Comparison of ENCODE assay signal across 9 mouse cellular contexts in genomic region chr2:164592014-164592413, GRCm38 (mm10). TPM values are rescaled to one million over a fixed set of nuclear protein-coding genes. Genes with fewer than 3 reads are reported as not detected.
DNase-seq lines count a peak whose midpoint lies in the region; ATAC-seq and TF ChIP-seq lines count a peak whose summit lies in the region.
"Had no signal": no experiment of that assay in that cellular context is flagged by ENCODE, and none has a peak within 500 bp of the region (broad histone marks: within the 10 kb centered on the region; RNA-seq: fewer than 3 reads in every experiment).

No protein-coding gene starts in this region.

- H3K4me3 ChIP-seq in spleen, adult 2 months (ENCODE audit: extremely low read depth, insufficient read depth, insufficient read length): no peak overlapping the region
- H3K4me3 ChIP-seq in forebrain, embryonic 14.5 days (ENCODE audit: low read depth, low read length): no peak overlapping the region

- H3K36me3 ChIP-seq in spleen, adult 2 months (ENCODE audit: control insufficient read depth, insufficient read depth, low read length): no peaks in the 10 kb centered on the region
- H3K36me3 ChIP-seq in forebrain, embryonic 14.5 days (ENCODE audit: control insufficient read depth, insufficient read depth, low read length): no peaks in the 10 kb centered on the region

- intact Hi-C loops in left cerebral cortex, postnatal 4 days (cut with DNase I): loop anchor here (2.0 kb wide), 1 partner anchor 135 kb away; no protein-coding TSS in a partner anchor

- H3K9ac ChIP-seq in forebrain, embryonic 14.5 days (ENCODE audit: low read length): no peak overlapping the region

- no peak overlapping the region for H3K27ac ChIP-seq in spleen, adult 2 months (ENCODE audit: insufficient read depth, low read length)
- no peak overlapping the region for H3K27ac ChIP-seq in forebrain, embryonic 14.5 days (ENCODE audit: low read depth, low read length)

- H3K4me1 ChIP-seq in spleen, adult 2 months (ENCODE audit: control insufficient read depth, insufficient read depth, insufficient read length): no peaks in the 10 kb centered on the region
- no peaks in the 10 kb centered on the region for H3K4me1 ChIP-seq in forebrain, embryonic 14.5 days (ENCODE audit: control insufficient read depth, insufficient read depth, low read length)

- no peak overlapping the region for H3K4me2 ChIP-seq in forebrain, embryonic 14.5 days (ENCODE audit: low read length)

- 0 out of 2 replicates have a peak, but pooled peaks cover 1% of the 10 kb centered on the region for H3K27me3 ChIP-seq in spleen, adult 2 months (ENCODE audit: control insufficient read depth, insufficient read depth, low read length)
- H3K27me3 ChIP-seq in forebrain, embryonic 14.5 days (replicated peaks; ENCODE audit: control insufficient read depth, insufficient read depth, low read length): no peaks in the 10 kb centered on the region

- ATAC-seq in cerebellum, adult (ENCODE audit: insufficient number of reproducible peaks, low FRiP score, low TSS enrichment): no peak
- ATAC-seq in forebrain, embryonic 14.5 days: peak; percentile 40; the same call in 1 of the 2 replicates

- TF ChIP-seq POLR2A in spleen, adult 2 months (IDR thresholded peaks at IDR 0.05; ENCODE audit: low read depth, low read length): no peak

- H3K9me3 ChIP-seq in forebrain, embryonic 14.5 days (replicated peaks; ENCODE audit: control insufficient read depth, low read length): no peaks in the 10 kb centered on the region

- TF ChIP-seq CTCF in spleen, adult 2 months (IDR thresholded peaks at IDR 0.05; ENCODE audit: extremely low read depth, insufficient read depth, insufficient read length, insufficient replicate concordance): peak; percentile 11; the same call in 1 of the 2 replicates

- peak; percentile 1 for DNase-seq in cerebellum, adult 9-10 months
- DNase-seq in spleen, adult 2 months (ENCODE audit: low read depth in 1 of 2, low spot score in 2 of 2): no peak
- no peak for DNase-seq in spleen, postnatal 4 days (ENCODE audit: low spot score in 2 of 2)
- peak; percentile 80 for DNase-seq in forebrain, embryonic 14.5 days (ENCODE audit: low spot score)
- DNase-seq in left cerebral cortex, postnatal 4 days: peak; percentile 13
- DNase-seq in right cerebral cortex, postnatal 14 days: peak; percentile 24
- no peak for DNase-seq in thymus, postnatal 36 days

- 10% methylated on average over 4 of the region's 4 CpGs for WGBS in spleen, adult 2 months
- WGBS in forebrain, embryonic 14.5 days: 11% methylated on average over 4 of the region's 4 CpGs

RNA-seq across cellular contexts. Expression of gene Eppin, which starts 1.4 kb away (rescaled TPM):
- polyA plus RNA-seq in spleen, adult 2 months (2012; rRNA removed): not detected in 2 replicates
- polyA plus RNA-seq in forebrain, embryonic 14.5 days (2014; fragmentation: Nextera tagmentation; extraction: Ambion mirVana): not detected in 2 replicates
- total RNA-seq in left cerebral cortex, postnatal 4 days (2021): not detected
- polyA plus RNA-seq: large intestine, adult 2 months had no signal

RNA-seq across cellular contexts. Expression of gene Wfdc6a, which starts 6.8 kb away (rescaled TPM):
- polyA plus RNA-seq in spleen, adult 2 months (2012; rRNA removed): 0.15 and 0.21 TPM in 2 replicates
- not detected in 2 replicates for polyA plus RNA-seq in forebrain, embryonic 14.5 days (2014; fragmentation: Nextera tagmentation; extraction: Ambion mirVana)
- not detected for total RNA-seq in left cerebral cortex, postnatal 4 days (2021)
- polyA plus RNA-seq: large intestine, adult 2 months had no signal

RNA-seq across cellular contexts. Expression of gene Spint3, which starts 18.8 kb away (rescaled TPM):
- not detected in 2 replicates for polyA plus RNA-seq in spleen, adult 2 months (2012; rRNA removed)
- polyA plus RNA-seq in forebrain, embryonic 14.5 days (2014; fragmentation: Nextera tagmentation; extraction: Ambion mirVana): not detected in 2 replicates
- not detected for total RNA-seq in left cerebral cortex, postnatal 4 days (2021)
- polyA plus RNA-seq: large intestine, adult 2 months had no signal

RNA-seq across cellular contexts. Expression of gene Wfdc6b, which starts 21.3 kb away (rescaled TPM):
- not detected in 2 replicates for polyA plus RNA-seq in spleen, adult 2 months (2012; rRNA removed)
- polyA plus RNA-seq in forebrain, embryonic 14.5 days (2014; fragmentation: Nextera tagmentation; extraction: Ambion mirVana): not detected in 2 replicates
- total RNA-seq in left cerebral cortex, postnatal 4 days (2021): under 1 TPM in 1 of 2 experiments, not detected in 1; 0.40 TPM
- polyA plus RNA-seq: large intestine, adult 2 months had no signal

RNA-seq across cellular contexts. Expression of gene Wfdc8, which starts 21.4 kb away (rescaled TPM):
- not detected in 2 replicates for polyA plus RNA-seq in spleen, adult 2 months (2012; rRNA removed)
- polyA plus RNA-seq in forebrain, embryonic 14.5 days (2014; fragmentation: Nextera tagmentation; extraction: Ambion mirVana): not detected in 2 replicates
- total RNA-seq in left cerebral cortex, postnatal 4 days (2021): not detected
- polyA plus RNA-seq: large intestine, adult 2 months had no signal

Comparison
In these comparisons a context has a peak if more than half of its experiments do, and no peak if none do; other contexts are left out.
1. DNase-seq: peak in cerebellum, adult 9-10 months (single experiment), forebrain, embryonic 14.5 days (single experiment), left cerebral cortex, postnatal 4 days (single experiment) and right cerebral cortex, postnatal 14 days (single experiment); none in spleen, adult 2 months (0 of 2), spleen, postnatal 4 days (0 of 2) and thymus, postnatal 36 days (0 of 2).